Mouse (Mus musculus) layer of hippocampus, adult 8-10 months (tissue): ENCODE measurements at regions not wholly inside any gene's neighbourhood (a gene's known extent, or its start where the extent isn't known, plus 50 kb on each side); places are given as distances from the start of the nearest gene placed in this dataset.

Experiments used
- DNase-seq, 2 experiments: peaks; one replicate each; pipeline ENCODE4 v3.0.0; 2022; ENCODE audit warnings: low spot score in 2 of 2

GRCm38 (mm10) chr13:37468304-37469178, 123.5 kb downstream of the Ly86 start:
- DNase-seq: no peak

- DNase-seq: no peak
Measured at GRCm38 (mm10) chr13:37470230-37470907, 125.4 kb downstream of the Ly86 start.

GRCm38 (mm10) chr13:37473359-37473758, 128.4 kb downstream of the Ly86 start:
- no peak for DNase-seq

GRCm38 (mm10) chr13:37475804-37476203, 130.8 kb downstream of the Ly86 start:
- no peak for DNase-seq

- DNase-seq: no peak
Measured at GRCm38 (mm10) chr13:37476256-37477053, 131.4 kb downstream of the Ly86 start.

GRCm38 (mm10) chr13:37477342-37477741, 132.3 kb downstream of the Ly86 start:
- no peak for DNase-seq

GRCm38 (mm10) chr13:37477749-37478548, 132.9 kb downstream of the Ly86 start:
- DNase-seq: no peak

- no peak for DNase-seq
Measured at GRCm38 (mm10) chr13:37479182-37479691, 134.2 kb downstream of the Ly86 start.

GRCm38 (mm10) chr13:37481514-37481913, 136.5 kb downstream of the Ly86 start:
- no peak for DNase-seq

- no peak for DNase-seq
Measured at GRCm38 (mm10) chr13:37482038-37482437, 137.0 kb downstream of the Ly86 start.

- peak; percentile 46 to 52 for DNase-seq
Measured at GRCm38 (mm10) chr13:37482589-37482988, 137.6 kb downstream of the Ly86 start.

GRCm38 (mm10) chr13:37483010-37483855, 138.2 kb downstream of the Ly86 start:
- peak; percentile 48 to 52 for DNase-seq

GRCm38 (mm10) chr13:37484631-37485030, 139.6 kb downstream of the Ly86 start:
- DNase-seq: no peak

- DNase-seq: no peak
Measured at GRCm38 (mm10) chr13:37492115-37493001, 147.3 kb downstream of the Ly86 start.

GRCm38 (mm10) chr13:37493331-37493730, 148.3 kb downstream of the Ly86 start:
- DNase-seq: no peak

GRCm38 (mm10) chr13:37495272-37495932, 150.4 kb downstream of the Ly86 start:
- no peak for DNase-seq

- no peak for DNase-seq
Measured at GRCm38 (mm10) chr13:37497986-37498385, 153.0 kb downstream of the Ly86 start.

- no peak for DNase-seq
Measured at GRCm38 (mm10) chr13:37500668-37501286, 155.8 kb downstream of the Ly86 start.
